Mouse (Mus musculus) urinary bladder, postnatal 10 days (tissue): ENCODE data around the gene Nup37.

Experiments used
- DNase-seq: peaks from one replicate; pipeline ENCODE4 v3.0.0; 2022; ENCODE audit warnings: low spot score

Nup37 gene

DNA sequence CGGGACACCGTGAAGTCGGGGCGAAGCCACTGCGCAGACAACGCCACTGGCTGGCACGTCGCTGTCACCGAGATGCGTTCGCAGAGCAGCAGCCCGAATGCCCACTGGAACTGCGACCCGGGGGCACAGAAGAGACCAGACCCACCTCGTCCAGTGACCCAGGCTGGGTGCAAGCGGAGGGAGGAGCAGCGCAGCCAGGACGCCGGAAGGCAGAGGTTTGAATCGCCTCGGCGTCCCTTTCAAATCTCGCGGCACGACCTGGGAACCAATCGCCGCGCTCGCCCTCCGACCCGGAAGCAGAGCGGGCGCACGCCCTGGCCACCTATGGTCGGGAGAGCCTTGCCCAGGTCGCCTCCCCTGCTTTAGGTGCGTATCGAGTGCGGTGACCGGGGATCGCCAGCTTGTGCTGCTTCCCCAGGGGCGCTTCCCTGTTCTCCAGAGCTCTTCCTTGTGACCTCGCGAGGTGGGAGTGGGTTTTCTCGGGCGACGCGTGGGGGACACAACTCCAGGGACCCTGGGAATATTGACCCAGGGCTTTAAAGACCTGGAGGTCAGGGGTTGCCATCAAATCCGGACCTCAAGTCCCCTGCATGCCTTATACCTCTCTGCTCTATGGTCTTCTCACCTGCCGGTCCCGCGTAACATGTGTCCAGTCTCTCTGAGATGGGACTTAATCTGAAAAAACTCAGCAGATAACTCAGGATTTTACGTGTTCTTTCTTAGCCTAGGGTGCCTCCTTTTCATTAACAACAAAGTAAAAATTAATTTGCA, at the start of gene Nup37, which contains the start of gene Parpbp:
Gene Nup37, plus strand, starts transcription at position 286 of the 771 bp plus-strand sequence.
Gene Parpbp, minus strand, starts transcription at position 235 of the 771 bp plus-strand sequence.
- DNase-seq: peak; percentile 60

DNA sequence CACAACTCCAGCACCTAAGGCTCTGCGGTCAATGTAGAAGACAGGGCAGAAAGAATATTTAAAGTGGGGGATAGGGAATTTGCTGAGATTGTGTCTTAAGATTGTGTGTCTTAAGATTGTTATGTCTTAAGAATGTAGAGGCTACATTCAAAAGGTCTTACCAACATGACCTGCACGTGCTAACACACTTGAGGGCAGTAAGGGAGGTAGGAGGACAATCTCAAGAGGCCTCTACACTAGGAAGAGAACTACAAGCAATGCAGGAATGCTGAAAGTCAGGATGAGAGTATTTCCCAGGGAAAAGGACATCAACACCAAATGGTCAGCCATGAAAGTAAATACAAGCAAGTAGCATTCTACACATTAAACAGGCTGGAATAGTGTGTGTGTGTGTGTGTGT, 40.6 kb upstream of the Nup37 start:
- DNase-seq: no peak

DNA sequence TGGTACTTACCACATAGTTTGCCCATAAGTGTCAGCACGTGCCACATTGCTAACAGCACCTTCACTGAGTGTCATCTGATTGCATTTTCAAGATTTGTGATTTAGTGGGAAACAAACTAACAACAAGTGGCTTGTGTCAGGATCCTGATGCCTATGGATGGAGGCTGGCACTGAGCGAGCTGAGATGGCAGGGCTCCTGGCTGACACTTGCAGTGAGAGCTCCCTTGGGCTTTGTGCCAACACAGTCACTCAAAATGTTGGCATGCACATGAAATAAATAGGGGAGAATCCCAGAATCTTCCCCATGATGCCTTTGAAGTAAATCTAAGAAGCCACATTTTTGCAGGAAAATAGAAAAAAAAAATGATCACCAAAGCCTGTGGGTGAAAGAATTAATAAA, 33.5 kb upstream of the Nup37 start:
- DNase-seq: no peak

DNA sequence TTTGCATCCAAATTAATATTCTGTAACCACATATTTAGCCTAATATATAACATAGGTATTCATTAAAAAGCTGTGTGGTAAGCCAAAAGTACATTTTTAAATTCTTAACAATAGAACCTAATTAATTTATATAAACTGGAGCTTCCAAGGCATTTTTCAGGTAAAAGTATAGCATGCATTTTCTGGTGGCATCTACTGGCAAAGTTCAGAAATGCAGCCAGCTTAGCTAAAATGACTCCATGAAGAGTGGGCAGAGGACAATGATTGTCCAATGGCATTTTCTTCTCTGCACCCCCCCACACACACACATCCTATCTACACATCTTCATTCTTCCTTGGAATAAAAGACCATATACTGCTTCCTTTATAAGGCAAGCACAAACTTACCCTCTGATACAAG, 27.1 kb upstream of the Nup37 start:
- DNase-seq: no peak

DNA sequence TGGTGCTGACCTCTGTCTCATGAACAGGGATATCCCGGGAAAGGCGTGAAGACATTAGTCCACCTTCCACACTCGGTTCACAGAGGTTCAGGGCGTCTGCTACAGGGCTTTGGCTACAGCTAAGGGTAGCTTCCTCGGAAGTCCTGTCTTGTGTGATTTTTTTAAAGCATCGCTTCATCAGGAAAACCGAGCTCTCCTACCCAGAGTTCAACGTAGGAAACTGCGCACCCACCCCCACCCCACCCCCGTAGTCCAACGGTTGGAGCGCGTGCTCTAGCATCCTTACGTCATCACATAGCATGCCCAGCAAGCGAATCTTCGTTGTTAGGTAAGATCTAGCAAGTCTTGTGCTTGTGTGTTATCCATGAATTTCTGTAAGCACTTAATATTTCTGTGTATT, 11.2 kb upstream of the Nup37 start:
- DNase-seq: no peak

DNA sequence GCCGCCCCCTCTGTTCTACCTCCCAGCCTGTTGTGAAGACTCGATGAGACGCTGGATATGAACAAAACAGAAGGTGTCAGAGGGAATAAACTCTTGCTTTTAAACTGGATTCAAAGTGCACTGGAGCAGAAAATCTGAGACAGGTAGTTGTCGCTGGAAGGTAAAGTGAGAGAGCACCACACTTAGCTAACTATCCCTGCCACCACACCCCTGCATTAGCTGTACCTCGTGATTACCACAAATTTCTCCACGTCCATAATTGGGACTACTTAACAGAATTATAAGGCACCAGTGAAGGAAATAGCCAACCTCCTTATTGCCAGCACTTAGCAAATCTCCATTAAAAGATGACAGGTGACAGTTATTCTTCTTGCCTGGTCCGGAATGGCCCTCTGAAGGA, 605 bp upstream of the Nup37 start:
- no peak for DNase-seq

DNA sequence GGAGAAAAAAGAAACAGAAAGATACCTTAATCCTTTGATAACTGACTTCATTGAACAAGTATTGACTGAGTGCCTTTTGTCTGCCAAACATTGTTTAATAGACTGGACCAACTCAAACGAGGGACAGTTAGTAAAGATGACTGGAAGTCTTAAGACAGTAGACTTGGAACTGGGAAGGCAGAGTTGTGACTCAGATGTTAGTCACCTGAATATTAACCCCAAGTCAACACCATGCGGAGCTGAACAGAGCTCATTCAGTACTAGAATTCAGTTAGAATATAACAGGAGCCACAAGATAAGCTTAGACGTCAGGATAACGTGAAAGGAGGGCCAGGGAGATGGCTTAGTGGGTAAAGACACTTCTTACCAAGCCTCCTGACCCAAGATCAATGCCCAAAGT, 3.6 kb downstream of the Nup37 start:
- DNase-seq: no peak

DNA sequence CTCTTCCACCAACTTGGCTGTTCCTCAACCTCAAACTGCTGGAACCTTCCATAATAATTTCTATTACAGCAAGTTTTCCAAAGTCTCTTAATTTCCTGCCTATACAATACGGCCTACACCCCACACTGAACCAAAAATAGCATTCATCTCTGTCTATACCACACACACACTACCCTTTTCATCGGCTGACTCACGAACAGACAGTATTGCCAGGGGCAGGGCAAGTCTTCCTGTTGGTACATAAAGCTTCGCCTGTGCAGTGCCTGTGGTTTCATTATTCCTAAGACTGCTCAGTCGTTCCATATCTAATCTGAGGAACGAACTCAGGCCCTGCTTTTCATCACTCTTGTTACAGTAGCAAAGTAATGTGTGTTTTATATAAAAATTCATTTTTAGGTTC, 4.9 kb downstream of the Nup37 start:
- DNase-seq: no peak

DNA sequence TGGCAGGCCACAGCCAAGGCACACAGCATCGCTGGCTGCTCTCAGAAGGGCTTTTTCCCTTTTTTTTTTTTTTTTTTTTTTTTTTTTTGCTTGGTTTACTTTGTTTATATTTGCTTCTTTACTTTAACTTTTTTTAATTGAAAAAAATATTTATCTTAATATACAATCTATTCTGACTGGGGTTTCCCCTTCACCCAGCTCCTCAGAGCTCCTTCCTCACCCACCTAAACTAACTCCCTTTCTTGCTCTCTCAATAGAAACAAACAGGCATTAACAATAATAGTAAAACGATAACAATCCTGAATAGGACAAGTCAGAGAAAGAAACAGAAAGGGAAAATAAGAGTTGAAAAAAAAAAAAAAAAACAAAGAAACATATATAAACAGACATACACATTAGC, 15.3 kb downstream of the Nup37 start:
- DNase-seq: no peak

DNA sequence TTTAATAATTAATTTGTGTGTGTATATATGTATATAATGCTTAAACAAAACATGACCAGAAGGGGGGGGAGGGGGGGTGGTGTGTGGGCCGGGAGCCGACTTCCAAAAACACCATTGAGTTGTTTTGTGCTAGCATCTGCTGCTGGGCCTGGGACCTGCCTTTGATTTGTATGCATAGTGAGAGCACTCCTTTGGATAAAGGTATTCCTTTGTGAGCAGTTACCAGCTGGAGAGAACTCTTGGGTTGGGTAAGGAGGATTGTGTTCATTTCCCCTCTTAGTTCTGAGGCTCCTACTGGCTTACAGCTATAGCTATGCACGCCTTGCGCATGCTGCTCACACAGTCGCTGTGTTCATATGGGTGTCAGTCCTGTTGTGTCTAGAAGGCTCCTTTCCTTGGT, 15.9 kb downstream of the Nup37 start:
- no peak for DNase-seq

DNA sequence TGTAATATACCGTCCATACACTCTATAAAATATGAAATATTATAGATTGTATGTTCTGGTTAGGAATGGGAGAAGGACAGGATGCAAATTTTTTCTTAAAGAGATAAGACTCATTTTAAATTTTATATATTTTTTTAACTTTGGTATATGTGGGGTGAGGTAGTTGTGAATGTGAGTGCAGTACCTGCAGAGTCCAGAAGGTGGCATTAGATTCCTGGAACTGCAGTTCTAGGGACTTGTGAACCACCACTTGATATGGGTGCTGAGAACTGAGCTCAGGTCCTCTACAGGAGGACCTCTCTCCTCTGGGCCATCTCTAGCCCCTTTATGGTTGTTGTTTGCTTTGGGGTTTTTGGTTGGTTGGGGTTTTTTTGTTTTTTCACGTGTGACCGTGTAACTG, 19.4 kb downstream of the Nup37 start:
- DNase-seq: no peak

DNA sequence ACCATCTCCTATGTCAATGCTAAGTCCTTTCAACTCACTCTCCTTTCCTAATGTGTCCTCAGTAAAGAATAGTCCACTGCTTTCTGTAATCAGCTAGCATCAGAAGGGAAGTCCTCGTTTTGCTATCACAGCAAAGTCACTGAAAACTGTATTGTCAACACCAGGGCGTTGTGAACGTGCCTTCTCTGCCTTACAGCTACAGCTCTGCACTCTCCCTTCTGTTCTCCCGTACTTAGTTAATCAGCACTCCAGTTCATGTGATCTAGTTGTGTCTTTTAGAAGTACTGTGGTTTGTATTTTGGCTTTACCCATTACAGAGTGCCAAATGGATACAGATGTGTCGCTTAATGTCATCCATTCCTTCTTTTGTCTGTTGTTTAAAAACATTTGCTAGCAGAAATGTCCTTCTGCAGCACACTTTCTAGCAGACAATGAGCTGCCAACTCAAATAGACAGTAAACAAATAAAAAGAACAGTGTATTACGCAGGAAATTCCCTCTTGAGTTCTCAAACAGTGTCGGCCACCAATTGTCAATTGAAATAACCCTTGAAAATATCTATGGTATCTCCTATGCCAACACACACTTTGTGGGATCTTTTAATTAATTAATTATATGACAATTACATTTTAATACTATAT, 20.8 kb downstream of the Nup37 start:
- DNase-seq: no peak

DNA sequence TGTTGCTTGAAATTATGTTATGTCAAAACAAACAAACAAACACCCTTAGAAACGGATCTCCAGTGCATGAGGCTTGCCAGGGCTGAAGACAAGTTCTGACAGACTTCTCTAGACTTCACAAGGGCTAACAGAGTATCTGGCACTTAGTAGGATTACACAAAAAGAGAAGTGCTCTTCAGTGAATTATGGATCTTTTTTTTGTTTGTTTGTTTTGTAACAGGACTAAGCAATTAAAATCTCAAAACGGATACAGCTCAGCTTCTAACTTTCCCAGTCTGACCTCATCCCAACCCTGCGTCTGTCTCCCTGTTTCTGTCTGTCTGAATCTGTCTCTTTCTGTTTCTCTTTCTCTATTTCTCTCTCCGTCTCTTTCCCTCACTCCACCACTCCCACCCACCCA, 53.7 kb downstream of the Nup37 start:
- DNase-seq: no peak

DNA sequence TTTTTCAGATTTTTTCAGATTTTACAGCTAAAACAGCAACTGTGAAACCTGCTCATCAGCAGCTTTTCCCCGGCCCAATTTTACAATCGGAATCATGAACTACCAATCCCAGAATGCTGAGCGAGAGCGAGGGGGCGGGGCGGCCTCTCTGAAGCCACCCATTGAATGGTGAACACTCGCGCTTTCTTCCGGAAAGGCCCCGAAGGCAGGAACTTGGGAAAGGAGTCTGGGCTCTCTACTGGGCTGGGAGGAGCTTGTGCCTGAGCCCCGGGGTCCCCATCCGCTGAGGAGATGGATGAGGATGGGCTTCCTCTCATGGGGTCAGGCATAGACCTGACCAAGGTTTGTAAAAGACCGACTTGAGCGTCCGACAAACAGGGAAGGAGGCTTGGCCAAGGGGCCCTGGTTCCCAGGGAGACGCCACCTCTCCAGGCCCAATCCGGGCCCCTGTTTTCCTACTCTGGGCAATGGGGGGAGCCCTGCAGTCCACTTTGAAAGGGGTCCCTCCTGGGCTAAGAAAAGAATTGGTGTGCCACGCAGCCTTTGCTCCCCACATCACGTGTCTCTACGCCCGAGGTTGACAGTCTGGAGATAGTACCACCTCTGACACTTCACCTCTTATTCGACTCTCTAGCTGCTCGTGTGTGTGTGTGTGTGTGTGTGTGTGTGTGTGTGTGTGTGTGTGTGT, 54.3 kb downstream of the Nup37 start, which contains the start of gene Washc3:
Gene Washc3, plus strand, starts transcription at position 143 of the 688 bp plus-strand sequence.
- peak; percentile 69 for DNase-seq

DNA sequence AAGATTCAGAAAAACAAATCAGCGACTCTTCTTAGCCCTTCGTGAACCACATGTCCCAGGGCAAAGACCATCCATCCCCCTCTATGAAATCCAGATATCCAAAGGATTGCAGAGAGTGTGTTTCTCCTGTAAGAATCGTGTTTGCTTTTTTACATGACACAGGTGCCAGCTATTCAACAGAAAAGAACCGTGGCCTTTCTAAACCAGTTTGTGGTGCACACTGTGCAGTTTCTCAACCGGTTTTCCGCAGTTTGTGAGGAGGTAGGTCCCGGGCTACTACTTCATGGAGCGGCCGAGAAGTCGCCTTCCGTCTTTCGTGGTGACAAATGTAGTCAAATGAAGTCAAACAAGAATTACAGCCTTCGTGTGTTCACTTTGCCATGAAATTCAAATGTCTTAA, 54.9 kb downstream of the Nup37 start:
- no peak for DNase-seq

DNA sequence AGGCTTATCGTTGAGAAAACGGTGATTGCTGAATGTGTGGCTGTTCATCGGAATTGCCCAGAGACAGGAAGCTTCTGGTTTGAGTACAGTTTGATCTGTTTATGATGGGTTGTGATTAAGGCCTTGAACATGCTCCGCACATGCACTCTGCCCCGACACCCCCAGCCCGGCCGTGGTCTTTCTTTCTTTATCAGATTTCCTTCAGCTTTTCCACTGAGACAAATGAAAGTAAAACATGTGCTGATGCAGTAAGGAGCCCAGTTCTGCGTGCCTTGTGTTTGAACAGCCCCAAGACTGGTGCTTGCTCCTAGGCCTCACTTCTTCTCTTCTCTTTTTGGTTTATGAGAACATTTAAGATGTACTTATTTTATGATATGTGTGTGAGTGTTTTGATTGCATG, 55.8 kb downstream of the Nup37 start:
- DNase-seq: no peak

DNA sequence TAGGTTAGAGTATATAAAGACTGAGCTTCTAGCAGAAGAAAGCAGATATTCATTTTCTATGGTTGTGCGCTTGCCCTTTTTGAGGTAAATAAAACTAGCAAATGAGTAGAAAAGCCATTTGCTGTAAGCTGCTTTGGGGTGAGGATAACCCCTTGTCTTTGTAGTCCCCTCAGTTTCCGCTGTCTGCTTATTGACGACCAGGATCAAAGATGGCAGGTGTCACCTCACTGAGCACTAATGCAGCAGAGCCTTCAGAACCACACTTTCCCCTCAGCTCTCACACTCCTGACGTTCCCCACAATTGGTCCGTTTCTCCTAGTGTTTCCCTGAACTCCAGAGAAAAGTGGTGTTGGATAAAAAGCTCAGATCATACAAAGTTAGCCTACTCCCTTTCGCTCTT, 56.4 kb downstream of the Nup37 start:
- DNase-seq: no peak

DNA sequence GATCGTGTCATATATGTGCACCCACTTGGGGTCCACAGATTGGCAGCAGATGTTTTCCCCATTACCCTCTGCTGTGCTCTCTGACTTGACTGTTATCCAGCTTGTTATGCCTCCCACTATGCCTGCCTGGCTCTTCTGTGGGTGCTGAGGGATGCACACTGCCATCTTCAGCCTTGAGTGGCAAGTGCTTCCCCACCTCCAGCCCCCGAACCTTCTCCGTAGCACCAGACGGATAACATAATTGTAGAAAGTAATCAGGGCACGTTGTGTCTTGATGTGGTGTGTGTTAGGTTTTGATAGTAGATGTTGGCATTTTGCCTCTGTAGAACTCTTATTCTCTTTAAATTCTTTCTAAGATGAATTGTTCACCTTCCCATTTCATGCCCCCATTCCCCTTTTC, 65.9 kb downstream of the Nup37 start:
- no peak for DNase-seq

DNA sequence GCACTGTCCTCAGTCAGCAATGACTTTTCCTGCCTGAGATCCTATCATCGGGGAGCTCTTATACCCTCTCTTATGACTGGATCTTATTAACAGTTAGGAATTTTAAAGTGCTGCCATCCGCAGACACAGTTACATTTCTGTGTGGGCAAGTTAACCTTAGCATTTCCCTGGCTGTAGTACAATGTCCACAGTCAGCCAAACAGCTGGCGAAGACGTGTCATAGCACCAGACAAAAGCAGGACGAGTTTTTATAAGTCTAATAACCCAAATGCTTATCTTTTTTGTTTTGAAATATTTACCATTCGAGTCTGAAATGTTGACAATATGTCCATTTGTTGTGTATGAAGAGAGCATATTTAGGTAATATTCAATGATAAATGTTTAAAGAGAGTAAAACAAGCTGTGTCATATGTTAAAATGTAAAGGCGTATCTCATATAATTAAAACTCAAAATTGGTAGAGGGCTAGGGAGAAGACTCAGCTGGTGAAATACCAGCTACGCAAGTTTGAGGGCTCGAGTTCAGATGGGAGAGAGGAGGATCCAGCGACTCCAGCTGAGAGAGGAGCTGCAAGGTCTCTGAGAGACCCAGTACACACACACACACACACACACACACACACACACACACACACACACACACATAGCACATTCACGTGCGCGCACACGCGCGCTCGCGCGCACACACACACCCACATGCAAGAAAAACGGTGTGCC, 68.2 kb downstream of the Nup37 start:
- no peak for DNase-seq

DNA sequence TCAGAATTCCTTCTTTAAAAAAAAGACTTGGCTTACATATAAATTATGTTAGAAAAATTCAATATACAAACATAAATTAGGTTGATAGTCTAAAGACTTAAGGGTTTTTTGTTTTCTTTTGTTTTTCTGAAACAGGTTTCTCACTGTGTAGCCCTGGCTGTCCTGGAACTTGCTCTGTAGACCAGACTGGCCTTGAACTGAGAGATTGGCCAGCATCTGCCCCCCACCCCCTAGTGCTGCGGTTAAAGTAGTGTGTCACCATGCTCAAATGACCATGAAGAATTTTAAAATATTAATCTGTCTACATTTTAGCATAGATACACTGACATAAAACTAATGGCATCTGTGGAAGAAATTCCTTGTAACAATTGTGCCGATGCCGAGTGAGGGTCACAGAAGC, 71.4 kb downstream of the Nup37 start:
- no peak for DNase-seq

DNA sequence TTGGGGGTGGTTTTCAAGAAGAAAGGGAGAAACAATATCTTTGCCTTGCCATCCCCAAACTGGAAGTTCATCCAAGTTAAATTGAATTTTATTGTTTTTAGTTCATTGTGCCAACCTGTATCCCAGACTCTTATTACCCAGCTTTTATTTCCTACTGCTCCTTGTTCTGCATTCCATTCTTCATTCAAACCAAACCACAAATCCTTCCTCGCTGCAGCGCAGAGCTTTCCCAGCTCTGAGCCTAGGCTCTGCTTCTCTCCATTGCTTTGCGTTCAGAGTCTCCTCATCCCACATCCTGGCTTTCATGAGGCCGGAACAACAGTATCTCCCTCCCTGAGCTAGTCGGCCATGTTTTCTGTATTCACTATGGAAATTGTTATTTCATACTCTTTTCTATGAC, 74.9 kb downstream of the Nup37 start:
- DNase-seq: no peak

DNA sequence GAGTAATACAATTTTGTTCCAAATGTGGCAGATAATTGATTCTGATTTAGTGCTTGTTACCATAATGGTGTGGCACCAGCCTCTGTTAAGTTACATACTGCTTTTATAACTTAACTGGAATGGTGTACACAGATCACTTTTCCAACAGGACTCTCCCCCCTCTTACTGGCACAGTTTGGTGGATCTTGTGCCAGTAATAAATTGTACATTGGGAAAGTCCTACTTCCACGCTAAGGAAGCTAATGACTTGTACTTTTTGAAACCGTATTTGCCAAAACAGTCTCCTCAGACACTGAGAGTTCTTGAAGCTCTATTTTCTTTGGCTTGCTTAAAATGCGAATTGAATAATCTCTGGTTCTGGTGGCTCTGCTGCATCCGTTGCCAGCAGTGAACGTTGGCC, 78.6 kb downstream of the Nup37 start:
- no peak for DNase-seq

DNA sequence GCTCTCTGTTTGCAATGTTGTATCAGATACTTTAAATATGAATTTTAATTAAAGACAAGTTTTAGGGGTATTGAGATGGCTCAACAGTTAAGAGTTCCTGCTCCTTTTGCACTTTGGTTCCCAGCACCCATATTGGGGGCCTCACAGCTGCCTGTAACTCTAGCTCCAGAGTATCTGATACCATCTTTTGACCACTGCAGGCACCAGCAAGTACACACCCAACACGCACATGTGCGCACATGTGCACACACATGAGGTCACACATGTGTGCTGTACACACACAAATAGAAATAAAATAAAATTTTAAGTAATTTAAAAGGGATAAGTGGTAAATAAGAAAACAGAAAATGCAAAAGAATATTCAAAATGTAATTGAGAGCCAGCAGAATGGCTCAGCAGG, 81.2 kb downstream of the Nup37 start:
- DNase-seq: no peak
